Mouse (Mus musculus) fibroblast of lung, adult 2 months (primary cell): ENCODE data around the gene Gatc.
"Not testable (repeated sequence)": the region's sequence is repeated elsewhere in the genome, so short reads cannot be mapped to it uniquely, and the experiment has no call there.

Experiments
- DNase-seq: peaks from one replicate; pipeline ENCODE4 v3.0.0-alpha.2; 2011; ENCODE audit warnings: low read depth

Gatc gene

GRCm38 (mm10) chr5:115340577-115341313, at the start of gene Gatc, which contains the start of gene Triap1:
TSS of gene Gatc (minus strand) at chr5:115341178.
TSS of gene Triap1 (plus strand) at chr5:115341225.
- DNase-seq: peak; percentile 53

- DNase-seq: not testable (repeated sequence)
These were observed 37.9 kb upstream of the Gatc start for GRCm38 (mm10) chr5:115378882-115379281.

- DNase-seq: no peak
These were observed 34.5 kb upstream of the Gatc start for GRCm38 (mm10) chr5:115375436-115375835.

GRCm38 (mm10) chr5:115374204-115374820, 33.3 kb upstream of the Gatc start:
- no peak for DNase-seq

GRCm38 (mm10) chr5:115373441-115374203, 32.6 kb upstream of the Gatc start:
- no peak for DNase-seq

GRCm38 (mm10) chr5:115371736-115372135, 30.8 kb upstream of the Gatc start:
- DNase-seq: no peak

GRCm38 (mm10) chr5:115364782-115365181, 23.8 kb upstream of the Gatc start:
- no peak for DNase-seq

- no peak for DNase-seq
These were observed 22.1 kb upstream of the Gatc start for GRCm38 (mm10) chr5:115362819-115363714.

GRCm38 (mm10) chr5:115362216-115362615, 21.2 kb upstream of the Gatc start:
- DNase-seq: no peak

- DNase-seq: no peak
These were observed 18.9 kb upstream of the Gatc start for GRCm38 (mm10) chr5:115359851-115360372.

GRCm38 (mm10) chr5:115359438-115359837, 18.5 kb upstream of the Gatc start:
- no peak for DNase-seq

- peak; percentile 46 for DNase-seq
These were observed 17.9 kb upstream of the Gatc start for GRCm38 (mm10) chr5:115358872-115359271.

GRCm38 (mm10) chr5:115355070-115355469, 14.1 kb upstream of the Gatc start:
- no peak for DNase-seq

GRCm38 (mm10) chr5:115351348-115351747, 10.4 kb upstream of the Gatc start:
- no peak for DNase-seq

GRCm38 (mm10) chr5:115349225-115349555, 8.2 kb upstream of the Gatc start:
- no peak for DNase-seq

GRCm38 (mm10) chr5:115348546-115349224, 7.7 kb upstream of the Gatc start, which contains the start of gene Cox6a1:
TSS of gene Cox6a1 (minus strand) at chr5:115348981.
- DNase-seq: peak; percentile 97

- DNase-seq: peak; percentile 49
These were observed 6.6 kb upstream of the Gatc start for GRCm38 (mm10) chr5:115347564-115347963.

- DNase-seq: no peak
These were observed 562 bp upstream of the Gatc start for GRCm38 (mm10) chr5:115341314-115342165.

GRCm38 (mm10) chr5:115340007-115340406, 971 bp downstream of the Gatc start:
- DNase-seq: no peak

- DNase-seq: no peak
These were observed 7.4 kb downstream of the Gatc start for GRCm38 (mm10) chr5:115333626-115334025.
